Mouse (Mus musculus) thymus, postnatal 10 days (tissue): ENCODE data around the gene Khdrbs1.
"Not testable (repeated sequence)": the region's sequence is repeated elsewhere in the genome, so short reads cannot be mapped to it uniquely, and the experiment has no call there.

ENCODE experiments used
- DNase-seq, 2 experiments: peaks; one replicate each; pipeline ENCODE4 v3.0.0; 2021; ENCODE audit warnings: low spot score in 2 of 2

Gene Khdrbs1

DNA sequence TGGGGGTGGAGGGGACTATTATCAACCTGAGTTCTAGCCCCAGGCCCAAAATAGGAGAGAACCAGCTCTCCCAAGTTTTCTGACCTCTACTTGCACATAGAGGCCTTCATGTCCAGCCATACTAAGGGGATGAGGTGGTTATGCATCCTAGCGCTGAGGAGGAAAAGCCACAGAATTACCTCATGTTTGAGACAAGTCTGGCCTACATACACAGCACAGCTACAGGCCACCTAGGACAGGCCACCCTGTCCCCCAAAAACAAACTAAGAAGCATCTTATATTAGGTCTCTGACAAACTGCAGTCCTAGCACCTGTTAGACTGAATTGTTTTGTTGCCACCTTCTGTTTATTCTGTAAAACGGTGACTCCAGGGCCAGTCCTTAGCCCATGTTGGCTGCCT is 1.4 kb upstream of the Khdrbs1 start:
- DNase-seq = no peak

DNA sequence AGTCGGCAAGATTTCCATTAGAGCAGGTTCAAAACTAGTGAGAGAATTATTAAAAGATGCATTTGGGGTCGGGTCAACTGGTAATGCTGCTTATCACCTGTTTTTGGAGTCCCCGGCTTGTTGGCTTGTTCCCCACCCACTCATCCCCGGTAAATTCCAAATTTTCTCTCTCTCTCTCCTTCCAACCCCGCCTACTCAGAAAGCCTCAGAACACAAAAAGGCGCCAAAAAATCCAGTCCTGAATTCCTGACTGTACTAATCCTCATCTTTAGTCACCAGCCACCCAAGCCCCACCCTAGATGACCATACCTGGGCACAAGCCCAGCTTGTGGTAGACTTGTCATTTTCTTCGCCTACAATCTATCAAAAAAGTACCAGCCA is 897 bp upstream of the Khdrbs1 start:
- DNase-seq = no peak

- no peak for DNase-seq
Measured at GRCm38 (mm10) chr4:129741974-129742231, 200 bp downstream of the Khdrbs1 start.

GRCm38 (mm10) chr4:129741251-129741973 is 691 bp downstream of the Khdrbs1 start:
- DNase-seq = peak; percentile 45 to 56

- no peak for DNase-seq
Measured at GRCm38 (mm10) chr4:129739111-129739645, 2.9 kb downstream of the Khdrbs1 start.

GRCm38 (mm10) chr4:129736173-129736572 is 5.9 kb downstream of the Khdrbs1 start:
- DNase-seq = no peak

DNA sequence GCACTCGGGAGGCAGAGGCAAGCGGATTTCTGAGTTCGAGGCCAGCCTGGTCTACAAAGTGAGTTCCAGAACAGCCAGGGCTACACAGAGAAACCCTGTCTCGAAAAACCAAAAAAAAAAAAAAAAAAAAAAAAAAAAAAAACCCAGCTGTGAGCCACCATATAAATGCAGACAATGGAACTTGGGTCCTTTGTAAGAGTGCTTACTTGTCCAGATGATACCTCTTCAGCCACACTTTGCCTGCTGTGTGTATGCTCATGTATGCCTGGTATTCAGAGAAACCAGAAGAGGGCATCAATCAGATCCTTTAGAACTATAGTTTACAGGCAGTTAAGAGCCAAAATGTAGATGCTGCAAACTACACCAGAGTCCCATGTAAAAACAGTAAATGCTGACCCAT is 6.6 kb downstream of the Khdrbs1 start:
- DNase-seq = not testable (repeated sequence)

GRCm38 (mm10) chr4:129731423-129731822 is 10.7 kb downstream of the Khdrbs1 start:
- no peak for DNase-seq

DNA sequence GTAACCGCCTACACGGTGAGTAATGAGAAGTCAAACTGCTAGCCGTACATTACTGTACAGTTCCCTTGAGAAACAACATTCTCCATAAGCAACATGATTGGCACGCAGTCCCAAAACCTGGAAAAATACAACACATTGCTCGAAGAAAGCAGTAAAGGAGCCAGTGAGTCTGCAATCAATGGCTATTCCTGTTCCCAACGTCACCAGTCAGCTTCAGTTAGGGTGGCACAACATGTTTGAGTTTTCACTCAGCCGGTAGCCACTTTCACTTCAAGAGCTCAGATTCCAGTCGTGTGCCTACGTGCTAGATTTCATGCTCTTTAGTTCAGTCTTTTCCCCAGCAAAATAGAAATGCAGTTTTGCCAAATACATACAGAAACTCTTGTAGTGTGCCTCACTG is 25.8 kb downstream of the Khdrbs1 start:
- DNase-seq = no peak

DNA sequence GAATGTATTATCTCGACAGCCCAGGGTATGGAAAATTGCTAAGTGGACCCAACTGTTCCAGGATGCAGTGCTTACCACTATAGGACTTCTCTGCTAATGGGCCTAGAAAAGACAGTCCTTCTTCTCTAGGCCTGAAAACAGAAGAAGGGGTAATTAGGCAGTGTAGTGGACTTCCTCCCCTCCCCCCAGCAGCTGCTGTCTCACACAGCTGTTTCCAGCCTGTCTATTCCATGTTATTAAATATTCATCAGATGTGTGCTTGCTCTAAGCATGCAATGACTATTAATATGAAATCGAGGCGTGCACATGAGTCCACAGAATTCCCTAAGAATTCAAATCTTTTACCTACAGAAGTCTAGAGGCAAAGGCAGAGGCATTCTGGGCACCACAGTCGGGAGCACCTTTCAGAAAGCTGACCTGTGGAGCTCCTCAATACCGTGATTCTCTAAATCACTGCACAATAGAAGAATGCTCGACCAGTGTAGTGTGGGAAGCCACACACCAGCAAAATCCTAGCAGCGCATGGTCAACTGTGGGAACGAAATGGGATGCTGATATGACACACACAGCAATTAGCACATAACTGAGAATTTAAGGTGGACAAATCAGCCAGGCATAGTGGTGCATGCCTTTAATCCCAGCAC is 32.5 kb downstream of the Khdrbs1 start:
- no peak for DNase-seq

DNA sequence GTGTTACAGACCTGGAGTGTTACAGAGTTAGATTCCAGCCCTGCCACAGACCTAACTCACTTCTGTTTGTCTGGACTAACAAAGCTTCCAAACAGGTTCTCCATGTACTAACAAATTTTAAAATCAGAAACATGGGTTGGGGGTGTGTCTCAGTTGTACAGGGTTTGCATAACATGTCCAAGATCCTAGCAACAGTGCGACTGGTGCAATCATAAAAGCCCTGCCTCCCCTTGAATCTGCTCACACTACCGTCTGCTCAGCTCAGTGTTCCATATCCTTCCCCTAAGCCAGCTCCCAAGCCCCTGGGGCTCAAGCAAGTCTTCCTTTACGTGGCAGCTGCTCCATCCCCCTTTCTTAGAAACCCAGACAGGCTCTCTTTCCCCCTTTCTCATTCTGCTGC is 35.4 kb downstream of the Khdrbs1 start:
- DNase-seq = no peak

GRCm38 (mm10) chr4:129702454-129702853 is 39.6 kb downstream of the Khdrbs1 start:
- no peak for DNase-seq

- DNase-seq = peak; percentile 78 to 91
Measured at GRCm38 (mm10) chr4:129701503-129702377, 40.4 kb downstream of the Khdrbs1 start.

DNA sequence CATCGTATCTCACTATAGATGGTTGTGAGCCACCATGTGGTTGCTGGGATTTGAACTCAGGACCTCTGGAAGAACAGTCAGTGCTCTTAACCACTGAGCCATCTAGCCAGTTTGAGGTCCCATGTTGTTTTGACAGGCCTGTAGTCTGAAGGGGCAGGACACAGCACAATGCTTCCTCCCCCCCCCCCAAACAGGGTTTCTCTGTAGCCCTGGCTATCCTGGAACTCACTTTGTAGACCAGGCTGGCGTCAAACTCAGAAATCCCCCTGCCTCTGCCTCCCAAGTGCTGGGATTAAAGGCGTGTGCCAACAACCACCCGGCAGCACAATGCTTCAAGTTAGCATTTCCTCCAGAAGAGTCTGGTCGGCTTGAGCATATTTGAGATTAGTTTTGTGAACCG is 41.4 kb downstream of the Khdrbs1 start:
- not testable (repeated sequence) for DNase-seq

GRCm38 (mm10) chr4:129700216-129700615 is 41.9 kb downstream of the Khdrbs1 start:
- DNase-seq = no peak

DNA sequence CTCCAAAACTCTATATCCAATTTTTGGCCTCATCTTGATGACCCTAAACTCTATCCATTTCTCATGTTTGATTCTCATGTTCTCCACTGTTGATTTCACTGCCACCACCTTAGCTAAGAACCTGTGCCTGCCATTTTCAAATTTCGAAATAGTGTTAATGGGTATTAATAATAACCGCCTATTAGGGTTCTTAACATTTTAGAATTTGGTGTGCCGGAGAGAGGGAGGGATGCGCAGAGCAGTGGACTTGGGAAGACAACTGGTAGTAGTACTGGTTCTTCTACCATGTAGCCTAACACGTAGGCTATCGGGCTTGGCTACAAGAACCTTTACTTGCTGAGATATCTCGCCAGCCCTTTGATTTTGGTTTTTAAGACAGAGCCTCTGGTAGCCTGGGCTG is 44.9 kb downstream of the Khdrbs1 start:
- DNase-seq = no peak

DNA sequence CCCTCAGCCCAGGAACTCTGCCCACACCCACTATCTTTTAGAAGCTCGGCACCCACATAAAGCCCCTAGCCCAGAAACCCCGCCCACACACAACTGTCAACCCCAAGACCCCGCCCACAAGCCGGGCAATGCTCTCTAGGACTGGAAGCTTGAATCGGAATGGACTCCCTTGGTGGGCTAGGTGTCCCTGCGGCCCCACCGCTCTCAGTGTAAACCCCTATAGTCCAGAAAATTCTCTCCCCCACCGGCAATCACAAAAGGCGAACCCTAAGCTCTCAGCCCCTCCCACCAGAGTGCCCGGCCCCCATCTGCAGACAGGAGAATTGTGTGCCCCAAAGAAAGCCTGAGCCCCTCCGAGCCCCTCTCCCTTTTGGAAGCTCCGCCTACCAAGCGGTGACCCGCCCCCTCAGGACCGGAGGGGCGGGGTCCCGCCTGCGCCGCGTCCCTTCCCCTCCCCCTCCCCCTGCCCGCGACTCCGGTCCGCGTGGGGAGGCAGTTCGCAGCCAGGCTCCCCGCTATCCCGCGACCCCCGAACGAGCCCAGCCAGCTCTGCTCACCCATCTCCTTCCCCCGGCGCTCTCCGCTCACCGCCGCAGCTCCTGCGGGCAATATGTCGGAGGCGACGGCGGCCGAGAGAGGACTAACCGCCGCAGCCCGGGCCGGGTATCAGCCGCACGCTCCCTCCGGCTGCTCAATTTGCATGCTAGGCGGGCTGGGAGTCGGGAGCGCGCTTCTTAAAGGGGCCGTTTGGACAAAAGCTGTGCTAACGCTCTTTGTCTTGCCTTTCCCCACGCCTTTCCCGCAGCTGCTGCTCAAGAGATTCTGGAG is 45.7 kb downstream of the Khdrbs1 start, which contains the start of gene Tmem39b:
TSS of gene Tmem39b (minus strand) at position 681 of the 828 bp plus-strand sequence.
- DNase-seq = peak; percentile 82 to 86

DNA sequence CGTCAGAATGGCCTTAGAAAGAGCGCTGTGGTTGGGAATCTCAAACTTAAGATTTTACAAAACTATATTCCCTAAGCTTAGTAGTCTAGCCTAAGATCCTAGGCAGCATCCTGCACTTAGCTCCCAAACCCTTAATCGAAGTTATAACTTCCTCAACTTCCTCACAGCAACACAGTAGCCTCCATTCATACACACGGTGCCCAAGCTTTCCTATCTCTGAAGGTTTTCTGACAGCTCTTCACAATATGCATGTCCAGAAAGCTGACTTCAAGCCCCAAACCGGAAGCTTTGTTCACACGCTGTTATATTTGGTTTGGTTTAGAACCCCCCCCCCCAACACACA is 46.3 kb downstream of the Khdrbs1 start:
- no peak for DNase-seq

DNA sequence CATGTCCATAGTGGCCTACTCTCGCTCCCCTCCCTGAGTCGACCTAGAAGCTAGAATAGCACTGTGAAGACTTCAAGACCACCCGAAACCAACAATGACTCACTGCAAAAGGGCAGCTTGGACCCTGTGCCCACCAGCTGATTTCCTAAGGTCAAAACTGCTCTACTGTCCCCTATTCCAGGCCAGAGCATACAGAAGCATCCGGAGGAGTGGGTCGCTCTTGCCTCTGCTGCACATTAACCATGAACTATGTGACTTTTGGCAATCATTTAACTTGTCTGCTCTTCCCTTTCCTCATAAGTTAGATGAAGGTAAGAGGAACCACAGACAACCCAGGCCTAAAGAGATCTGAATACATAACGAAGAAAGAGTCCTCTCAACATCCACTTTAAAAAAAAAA is 57.6 kb downstream of the Khdrbs1 start:
- no peak for DNase-seq

- no peak for DNase-seq
Measured at GRCm38 (mm10) chr4:129683901-129684493, 58.1 kb downstream of the Khdrbs1 start.

GRCm38 (mm10) chr4:129681837-129682236 is 60.3 kb downstream of the Khdrbs1 start:
- no peak for DNase-seq
